Mouse (Mus musculus) adrenal gland, postnatal 14 days (tissue): Measurements from ENCODE around the gene Tas2r110. TPM values are rescaled to one million over a fixed set of nuclear protein-coding genes. Genes with fewer than 3 reads are reported as not detected.

Source experiments
- DNase-seq: peaks from one replicate; pipeline ENCODE4 v3.0.0; 2021; ENCODE audit warnings: mixed read lengths
- long read RNA-seq, 2 experiments: library from polyadenylated mRNA; stranded (forward); transcript quantifications; one replicate each; pipeline ENCODE4 v2.0.0; 2021
- total RNA-seq: library from RNA; stranded (reverse); gene quantifications from 2 replicates; pipeline ENCODE4 v1.2.3, GENCODE M21; 2021

Tas2r110 gene
- total RNA-seq, result not detected in 2 replicates
- long read RNA-seq, experiment 1, result 0 reads
- long read RNA-seq, experiment 2, result 0 reads

GRCm38 (mm10) chr6:132867708-132868107, at the start of gene Tas2r110:
TSS of gene Tas2r110 (plus strand) at chr6:132868008.
- DNase-seq, result no peak

- DNase-seq, result no peak
Observed at GRCm38 (mm10) chr6:132846842-132847241, 21.0 kb upstream of the Tas2r110 start, which contains the start of gene Tas2r123. TSS of gene Tas2r123 (plus strand) at chr6:132847142.

- DNase-seq, result no peak
Observed at GRCm38 (mm10) chr6:132855138-132855537, 12.7 kb upstream of the Tas2r110 start, which contains the start of gene Tas2r116. TSS of gene Tas2r116 (plus strand) at chr6:132855438.

- no peak for DNase-seq
Observed at GRCm38 (mm10) chr6:132892711-132893110, 24.9 kb downstream of the Tas2r110 start, which contains the start of gene Tas2r113. TSS of gene Tas2r113 (plus strand) at chr6:132893011.

GRCm38 (mm10) chr6:132909351-132909750, 41.5 kb downstream of the Tas2r110 start, which contains the start of gene Tas2r125:
TSS of gene Tas2r125 (plus strand) at chr6:132909651.
- no peak for DNase-seq

Other genes starting within 250 kb of the Tas2r110 start
- gene A630073D07Rik, start 216.5 kb upstream of the Tas2r110 start, total RNA-seq, result not detected in 2 replicates
- gene Tas2r120, start 211.1 kb upstream of the Tas2r110 start, total RNA-seq, result not detected in 2 replicates
- gene Tas2r121, start 167.0 kb upstream of the Tas2r110 start, total RNA-seq, result not detected in 2 replicates
- gene Tas2r122, start 156.1 kb upstream of the Tas2r110 start, total RNA-seq, result not detected in 2 replicates
- not detected in 2 replicates for gene Tas2r115, start 130.0 kb upstream of the Tas2r110 start, total RNA-seq
- not detected in 2 replicates for gene Tas2r124, start 113.3 kb upstream of the Tas2r110 start, total RNA-seq
- not detected in 2 replicates for gene Tas2r102, start 105.9 kb upstream of the Tas2r110 start, total RNA-seq
- not detected in 2 replicates for gene Tas2r136, start 89.8 kb upstream of the Tas2r110 start, total RNA-seq
- gene Tas2r117, start 65.2 kb upstream of the Tas2r110 start, total RNA-seq, result not detected in 2 replicates
- gene Tas2r123, start 20.9 kb upstream of the Tas2r110 start, total RNA-seq, result not detected in 2 replicates
- gene Tas2r116, start 12.6 kb upstream of the Tas2r110 start, total RNA-seq, result not detected in 2 replicates
- gene Tas2r113, start 25.0 kb downstream of the Tas2r110 start, total RNA-seq, result not detected in 2 replicates
- gene Tas2r125, start 41.6 kb downstream of the Tas2r110 start, total RNA-seq, result not detected in 2 replicates
- gene Tas2r129, start 83.1 kb downstream of the Tas2r110 start, total RNA-seq, result not detected in 2 replicates
- not detected in 2 replicates for gene Tas2r131, start 89.9 kb downstream of the Tas2r110 start, total RNA-seq
- gene Tas2r109, start 113.0 kb downstream of the Tas2r110 start, total RNA-seq, result not detected in 2 replicates
- not detected in 2 replicates for gene Tas2r103, start 169.1 kb downstream of the Tas2r110 start, total RNA-seq
- not detected in 2 replicates for gene Tas2r140, start 187.8 kb downstream of the Tas2r110 start, total RNA-seq
- gene Smim10l1, start 236.9 kb downstream of the Tas2r110 start, total RNA-seq, result 85.7 and 95.0 TPM in 2 replicates